Mouse (Mus musculus) neural tube, embryonic 15.5 days (tissue): ENCODE data around the gene Cdcp1. TPM values are rescaled to one million over a fixed set of nuclear protein-coding genes. Genes with fewer than 3 reads are reported as not detected.

Experiments used
- polyA plus RNA-seq: library from polyadenylated mRNA; unstranded; fragments of >200 nt; fragmentation: Nextera tagmentation; extraction: Ambion mirVana; gene quantifications from 2 replicates; pipeline ENCODE4 v1.2.1, GENCODE M21; 2015

The Cdcp1 gene
- polyA plus RNA-seq, 1 experiment from 2014 or later, result 0.19 TPM

Other genes with a start within 250 kb of the Cdcp1 start
- gene Tmem42, start 194.7 kb downstream of the Cdcp1 start, polyA plus RNA-seq, result 28.0 and 28.5 TPM in 2 replicates
- gene Tgm4, start 181.3 kb downstream of the Cdcp1 start, polyA plus RNA-seq, result 0.59 and 0.66 TPM in 2 replicates
- 81.3 and 84.7 TPM in 2 replicates for gene Zdhhc3, start 102.8 kb downstream of the Cdcp1 start, polyA plus RNA-seq
- 77.1 and 94.0 TPM in 2 replicates for gene Exosc7, start 102.8 kb downstream of the Cdcp1 start, polyA plus RNA-seq
- gene Clec3b, start 65.1 kb downstream of the Cdcp1 start, polyA plus RNA-seq, result 3.5 and 4.2 TPM in 2 replicates
- 39.1 and 49.7 TPM in 2 replicates for gene Tmem158, start 44.7 kb upstream of the Cdcp1 start, polyA plus RNA-seq
- gene Lars2, start 150.9 kb upstream of the Cdcp1 start, polyA plus RNA-seq, result 682 and 683 TPM in 2 replicates